ENCODE assay signal across 8 mouse cellular contexts in genomic region chr12:33429387-33430160, GRCm38 (mm10). TPM values are rescaled to one million over a fixed set of nuclear protein-coding genes. Genes with fewer than 3 reads are reported as not detected.
DNase-seq lines count a peak whose midpoint lies in the region; ATAC-seq and TF ChIP-seq lines count a peak whose summit lies in the region.

TSS of gene Twistnb (plus strand) at chr12:33429635.

- CTCF ChIA-PET in Patski (lab: Charles Lee): interaction anchor here (0.8 to 3.1 kb wide), 12 partner anchors 11 to 66 kb away, joined by 3 to 23 read pairs (median 5); no protein-coding TSS in a partner anchor

- peak within 1 kb of the TSS; percentile 98 for H3K4me3 ChIP-seq in hindbrain, embryonic 13.5 days

- POLR2A ChIA-PET in Patski (lab: Charles Lee): interaction anchor here (0.6 to 0.8 kb wide), 2 partner anchors 18 to 206 kb away, joined by 3 to 4 read pairs; no protein-coding TSS in a partner anchor

- peak; percentile 86 for ATAC-seq in Patski
- peak; percentile 97 for ATAC-seq in hindbrain, embryonic 13.5 days (ENCODE audit: low FRiP score)

- H3K27ac ChIP-seq in hindbrain, embryonic 13.5 days: peak within 1 kb of the TSS; percentile 87

- H3K36me3 ChIP-seq in hindbrain, embryonic 13.5 days: no peaks in the 10 kb centered on the region

- DNase-seq in Patski (ENCODE audit: low read depth, low spot score): peak; percentile 87
- peak; percentile 99 to 100 for DNase-seq in cerebellum, postnatal 14 days
- peak; percentile 94 to 98 for DNase-seq in frontal cortex, postnatal 14 days (ENCODE audit: low spot score in 2 of 2)
- DNase-seq in layer of hippocampus, postnatal 25 days (ENCODE audit: extremely low spot score in 1 of 2, low spot score in 1 of 2): peak; percentile 98
- peak; percentile 97 for DNase-seq in lung, postnatal 25 days (ENCODE audit: low spot score)
- DNase-seq in retina, embryonic 14.5 days (ENCODE audit: low spot score): peak; percentile 99
- peak; percentile 99 for DNase-seq in thymus, postnatal 4 days

- H3K9me3 ChIP-seq in hindbrain, embryonic 13.5 days: no peaks in the 10 kb centered on the region

- under 1% methylated on average over 66 of the region's 66 CpGs for WGBS in hindbrain, embryonic 13.5 days

- H3K9ac ChIP-seq in hindbrain, embryonic 13.5 days: peak within 1 kb of the TSS; percentile 91

- in situ Hi-C loops in Patski (cut with MboI; ENCODE audit: low pct_unique_long_range_greater_than_20kb): loop anchor here (10.0 to 25.0 kb wide), 2 partner anchors 515 to 1758 kb away; no protein-coding TSS in a partner anchor

- peaks cover 7% of the 10 kb centered on the region for H3K4me1 ChIP-seq in hindbrain, embryonic 13.5 days (replicated peaks)

- no peaks in the 10 kb centered on the region for H3K27me3 ChIP-seq in Patski
- H3K27me3 ChIP-seq in hindbrain, embryonic 13.5 days: 0 out of 2 replicates have a peak, but pooled peaks cover 4% of the 10 kb centered on the region

- peak within 1 kb of the TSS; percentile 67 for H3K4me2 ChIP-seq in hindbrain, embryonic 13.5 days

- TF ChIP-seq CTCF in Patski (IDR thresholded peaks at IDR 0.05): peak; percentile 77

RNA-seq across cellular contexts. Expression of gene Twistnb, which starts in this region (rescaled TPM):
- polyA plus RNA-seq in Patski (2021): 16.5 TPM
- polyA plus RNA-seq in hindbrain, embryonic 13.5 days (2015; fragmentation: Nextera tagmentation; extraction: Ambion mirVana): 47.7 and 48.1 TPM in 2 replicates
- 10 to 100 TPM; 13.5 to 14.8 TPM for total RNA-seq in layer of hippocampus, postnatal 25 days (2021)

Comparison
In these comparisons a context has a peak if more than half of its experiments do, and no peak if none do; other contexts are left out.
1. Peak in every context shown above with its lines: DNase-seq, ATAC-seq, H3K4me3 ChIP-seq and H3K27ac ChIP-seq.